Mouse (Mus musculus) E14TG2a.4 (cell line): ENCODE measurements around the gene Castor1.

Experiments
- CTCF ChIP-seq: conservative IDR thresholded peaks from 2 replicates; pipeline ENCODE4 v1.5.1; 2014; ENCODE audit warnings: low read length
- NANOG ChIP-seq: IDR thresholded peaks from 2 replicates; pipeline ENCODE4 v1.6.1; 2014; ENCODE audit warnings: borderline replicate concordance, low read length, mixed read lengths
- POU5F1 ChIP-seq: IDR thresholded peaks from 2 replicates; pipeline ENCODE4 v1.6.1; 2014; ENCODE audit warnings: low read length, borderline replicate concordance

GRCm38 (mm10) chr11:4187318-4187700 is 30.7 kb upstream of the Castor1 start:
- no peak for TF ChIP-seq CTCF
- no peak for TF ChIP-seq POU5F1
- no peak for TF ChIP-seq NANOG
